Mouse (Mus musculus) megakaryocyte, embryonic 14.5 days (primary cell): ENCODE results near the gene Zfp687. TPM values are rescaled to one million over a fixed set of nuclear protein-coding genes. Genes with fewer than 3 reads are reported as not detected.

Experiments used
- H3K27me3 ChIP-seq: replicated peaks from 2 replicates; pipeline ENCODE3; 2012; ENCODE audit warnings: inconsistent platforms
- H3K36me3 ChIP-seq: replicated peaks from 2 replicates; pipeline ENCODE3; 2012; ENCODE audit warnings: low read length, inconsistent platforms, mixed read lengths
- H3K4me1 ChIP-seq: 2 replicates; pipeline ENCODE4 v1.6.1; 2012; ENCODE audit warnings: inconsistent platforms
- H3K4me3 ChIP-seq: replicated peaks from 2 replicates; pipeline ENCODE3; 2012; ENCODE audit warnings: moderate library complexity, mild to moderate bottlenecking, inconsistent platforms
- H3K9me3 ChIP-seq: 2 replicates; pipeline ENCODE4 v1.6.1; 2012; ENCODE audit warnings: inconsistent platforms
- FLI1 ChIP-seq: IDR thresholded peaks from 2 replicates; pipeline ENCODE4 v1.6.1; 2012; ENCODE audit warnings: low read length, inconsistent platforms, mixed read lengths
- GATA1 ChIP-seq: IDR thresholded peaks from 3 replicates; pipeline ENCODE4 v1.6.1; 2012; ENCODE audit warnings: mixed read lengths, low read length, inconsistent platforms, borderline replicate concordance
- polyA plus RNA-seq: library from polyadenylated mRNA; stranded (reverse); fragments of >175 nt; gene quantifications from 2 replicates; pipeline ENCODE4 v1.2.3, GENCODE M21; 2012; ENCODE audit warnings: low replicate concordance; ENCODE audit not compliant: insufficient read depth

Zfp687 gene
- polyA plus RNA-seq, 1 experiment = 16.9 TPM

DNA sequence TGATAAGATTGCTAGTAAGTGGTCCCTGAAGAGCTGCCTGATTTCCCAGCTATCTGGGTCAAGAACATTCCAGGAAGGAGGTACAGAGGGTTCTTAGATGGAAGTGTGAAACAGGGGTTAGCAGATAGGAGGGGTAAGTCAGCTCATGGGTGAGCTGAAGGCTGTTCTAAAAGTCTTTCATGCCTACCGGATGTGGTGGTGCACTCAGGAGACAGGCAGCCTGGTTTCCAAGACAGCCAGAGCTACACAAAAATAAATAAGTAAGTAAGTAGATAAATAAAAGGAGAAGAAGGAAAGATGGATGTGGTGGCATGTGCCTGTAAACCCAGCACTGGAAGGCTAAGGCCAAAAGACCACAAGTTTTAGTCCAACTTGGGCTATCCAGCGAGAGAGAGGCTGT lies 3.5 kb upstream of the Zfp687 start:
- H3K9me3 ChIP-seq = no peaks in the 10 kb centered on the region
- TF ChIP-seq FLI1 = no peak
- TF ChIP-seq GATA1 = no peak
- H3K36me3 ChIP-seq = peaks cover 17% of the 10 kb centered on the region
- no peaks in the 10 kb centered on the region for H3K27me3 ChIP-seq
- peaks cover 64% of the 10 kb centered on the region for H3K4me1 ChIP-seq
- H3K4me3 ChIP-seq = no peak overlapping the region

DNA sequence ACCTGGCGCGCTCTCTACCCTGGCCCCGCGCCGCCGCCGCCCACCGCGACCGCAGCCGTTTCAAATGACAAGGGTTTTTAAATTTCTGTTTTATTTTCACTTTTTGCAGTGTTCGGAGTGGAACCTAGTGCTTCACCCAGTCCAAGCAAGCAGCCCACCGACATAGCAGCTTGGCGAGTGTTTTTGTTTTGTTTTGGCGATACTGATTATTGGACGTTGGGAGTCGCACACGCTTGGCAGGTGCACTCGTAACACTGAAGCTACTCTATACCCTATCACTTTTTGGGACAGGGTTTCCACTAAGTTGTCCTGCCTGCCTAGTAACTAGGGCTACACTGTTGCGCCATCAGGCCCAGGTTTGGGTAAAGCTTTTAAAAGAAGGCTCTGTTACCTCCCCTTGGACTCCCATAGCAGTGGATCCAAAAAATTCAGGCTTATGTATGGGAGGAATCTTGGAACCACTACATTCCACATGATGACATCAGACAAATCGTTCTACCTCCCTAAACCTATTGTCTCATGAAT lies 1.3 kb upstream of the Zfp687 start:
- peaks cover 33% of the 10 kb centered on the region for H3K36me3 ChIP-seq
- peak overlapping the region; percentile 97 for H3K4me3 ChIP-seq
- H3K9me3 ChIP-seq = no peaks in the 10 kb centered on the region
- no peak for TF ChIP-seq GATA1
- no peak for TF ChIP-seq FLI1
- no peaks in the 10 kb centered on the region for H3K27me3 ChIP-seq
- peaks cover 76% of the 10 kb centered on the region for H3K4me1 ChIP-seq

DNA sequence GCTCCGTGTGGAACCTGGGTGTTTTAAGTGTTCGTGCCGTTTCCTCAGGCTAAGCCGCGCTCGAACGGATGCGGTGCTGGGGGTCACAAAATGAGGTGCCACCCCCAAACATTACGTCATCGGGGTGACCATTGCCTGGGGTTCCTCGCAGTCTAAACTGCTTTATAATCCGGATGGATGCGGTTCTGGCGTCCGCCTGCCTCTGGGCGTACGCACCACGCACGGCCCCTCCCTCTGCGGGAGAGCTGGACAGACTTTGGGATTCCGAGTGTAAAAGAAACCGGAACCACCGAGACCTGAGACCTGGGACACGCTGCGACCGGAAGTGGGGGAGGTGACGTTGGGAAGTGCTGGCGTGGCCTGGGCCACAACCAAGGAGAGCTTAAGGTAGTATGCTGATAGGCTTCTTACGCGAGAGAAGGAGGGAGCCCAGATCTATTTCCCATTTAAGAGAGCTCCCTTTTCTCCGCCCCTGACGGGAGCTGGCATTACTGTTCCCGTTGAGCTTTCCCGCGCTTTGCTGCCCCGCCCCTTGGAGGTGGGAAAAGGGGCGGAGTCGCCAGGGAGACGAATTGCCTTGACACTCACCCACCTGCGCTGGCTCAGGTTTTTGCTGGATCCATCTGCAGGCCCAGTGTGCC lies 763 bp upstream of the Zfp687 start:
- Histone ChIP-seq H3K9me3 (no peaks in the 10 kb centered on the region), H3K4me3 (peak overlapping the region; percentile 97), H3K36me3 (peaks cover 38% of the 10 kb centered on the region), H3K4me1 (peaks cover 78% of the 10 kb centered on the region), H3K27me3 (no peaks in the 10 kb centered on the region)
- peak; percentile 80; the same call in 1 of the 2 replicates for TF ChIP-seq FLI1
- TF ChIP-seq GATA1 = no peak

DNA sequence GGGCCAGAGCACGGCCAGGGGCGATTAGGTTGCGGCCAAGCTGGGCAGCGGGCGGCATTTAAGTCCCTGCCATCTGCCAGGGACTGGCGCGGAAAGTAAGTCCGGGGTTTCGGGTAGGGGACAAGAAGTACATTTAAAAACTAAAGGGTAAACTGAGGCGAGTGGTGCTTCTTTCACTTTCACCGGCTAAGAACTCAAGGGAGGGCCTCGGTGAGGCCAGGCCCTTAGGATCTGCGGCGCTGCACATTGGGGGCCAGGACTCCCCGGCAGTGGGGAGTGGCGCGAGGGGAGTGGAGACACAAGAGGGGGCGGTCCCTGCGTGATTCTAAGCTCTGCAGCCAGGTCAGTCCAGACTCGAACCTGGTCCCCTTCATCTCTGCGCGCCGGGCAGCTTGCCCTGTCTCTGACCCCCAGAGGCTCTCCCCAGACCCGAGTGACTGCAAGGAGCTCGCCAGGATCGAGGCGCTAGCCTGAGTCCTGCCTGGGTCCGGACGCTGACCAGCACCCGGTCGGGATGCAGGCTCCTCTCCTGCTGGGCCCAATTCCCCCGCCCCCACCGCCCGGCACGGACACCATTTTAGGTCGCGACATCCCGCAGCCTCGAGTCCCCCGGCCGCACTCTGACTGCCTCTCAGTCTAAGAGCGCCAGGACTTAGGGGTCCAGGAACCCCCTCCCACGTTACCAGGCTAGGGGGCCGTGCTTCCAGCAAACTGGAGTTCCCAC lies 658 bp downstream of the Zfp687 start:
- H3K4me1 ChIP-seq = peaks cover 77% of the 10 kb centered on the region

DNA sequence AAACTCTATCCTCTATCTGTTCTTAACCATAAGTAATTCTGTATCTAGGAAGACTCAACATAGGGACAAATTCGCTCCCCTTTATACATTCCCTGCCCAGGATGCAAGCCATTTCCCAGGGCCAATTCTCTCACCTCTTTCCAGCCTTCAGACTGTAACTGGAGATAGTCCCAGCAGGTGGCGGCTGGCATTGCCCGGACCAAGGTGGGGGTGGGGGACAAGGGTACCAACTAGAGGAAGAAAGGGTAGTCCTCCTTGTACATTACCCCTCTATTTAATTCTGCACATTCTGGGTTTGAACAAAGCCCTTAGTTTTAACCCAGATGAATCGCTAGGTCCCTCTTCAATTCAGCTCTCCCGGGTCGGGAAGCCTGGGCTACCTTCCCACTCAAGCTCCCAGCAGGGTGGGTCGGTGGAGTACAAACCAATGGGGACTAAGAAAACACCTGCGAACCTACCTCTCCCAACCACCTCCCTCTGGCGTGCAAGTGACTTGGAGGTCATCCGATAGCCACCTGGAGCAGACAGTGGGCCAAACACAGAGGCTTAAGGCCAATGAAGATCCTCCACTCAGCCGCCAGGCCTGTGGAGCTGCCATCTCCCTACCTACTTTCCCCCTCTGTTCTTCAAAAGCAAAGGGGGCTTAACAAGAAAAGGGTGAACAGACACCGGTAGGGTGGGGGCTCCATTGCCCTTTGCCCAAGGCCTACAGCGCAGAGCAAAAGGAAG lies 1.4 kb downstream of the Zfp687 start:
- peaks cover 77% of the 10 kb centered on the region for H3K4me1 ChIP-seq
- peaks cover 46% of the 10 kb centered on the region for H3K36me3 ChIP-seq
- H3K4me3 ChIP-seq = peak overlapping the region; percentile 97
- TF ChIP-seq GATA1 (no peak), FLI1 (no peak)
- no peaks in the 10 kb centered on the region for H3K27me3 ChIP-seq
- H3K9me3 ChIP-seq = no peaks in the 10 kb centered on the region

More for the DNA sequence above, 658 bp downstream of the Zfp687 start:
- H3K27me3 ChIP-seq = no peaks in the 10 kb centered on the region
- TF ChIP-seq FLI1 = no peak
- no peak for TF ChIP-seq GATA1
- H3K9me3 ChIP-seq = no peaks in the 10 kb centered on the region
- H3K36me3 ChIP-seq = peaks cover 40% of the 10 kb centered on the region
- peak overlapping the region; percentile 97 for H3K4me3 ChIP-seq

DNA sequence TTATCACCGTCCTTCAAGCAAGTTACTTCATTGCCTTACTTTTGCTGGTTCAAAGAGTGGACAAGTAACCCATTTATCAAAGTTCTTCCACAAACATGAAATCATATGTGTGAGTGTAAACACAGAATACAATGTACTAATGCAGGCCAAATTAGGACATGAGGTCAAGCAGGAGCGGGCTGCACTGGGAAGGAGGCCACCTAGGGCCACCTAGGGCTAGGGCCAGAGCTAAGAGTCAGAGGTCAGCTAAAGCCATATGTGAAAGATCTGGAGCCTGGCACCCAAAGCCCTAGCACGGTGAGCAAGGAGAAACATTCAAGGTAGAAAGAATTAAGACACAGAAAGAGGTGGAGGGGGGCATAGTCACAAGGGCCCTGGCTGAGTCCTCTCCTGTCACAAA lies 2.3 kb downstream of the Zfp687 start:
- TF ChIP-seq FLI1 (no peak), GATA1 (no peak)
- peaks cover 76% of the 10 kb centered on the region for H3K4me1 ChIP-seq
- peaks cover 55% of the 10 kb centered on the region for H3K36me3 ChIP-seq
- no peaks in the 10 kb centered on the region for H3K27me3 ChIP-seq
- no peaks in the 10 kb centered on the region for H3K9me3 ChIP-seq
- H3K4me3 ChIP-seq = peak overlapping the region; percentile 97

DNA sequence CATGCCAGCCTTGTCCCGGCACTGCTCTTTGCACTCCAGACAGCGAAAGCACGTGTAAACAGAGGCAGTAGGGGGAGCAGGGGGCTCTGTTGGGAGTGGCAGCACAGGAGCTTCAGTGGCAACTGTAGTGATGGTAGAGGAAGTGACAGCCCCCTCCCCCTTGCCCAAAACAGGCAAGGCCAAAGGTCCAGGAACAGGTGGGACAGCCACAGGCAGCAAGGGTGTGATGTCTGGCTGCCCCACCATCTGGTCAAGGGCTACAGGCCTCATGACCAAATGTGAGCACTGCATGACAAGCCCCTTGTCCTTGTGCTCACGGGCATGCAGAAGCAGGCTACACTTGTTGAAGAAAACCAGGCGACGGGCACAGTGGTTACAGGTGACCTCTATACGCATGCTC lies 4.9 kb downstream of the Zfp687 start:
- H3K4me3 ChIP-seq = no peak overlapping the region
- H3K9me3 ChIP-seq = no peaks in the 10 kb centered on the region
- H3K27me3 ChIP-seq = no peaks in the 10 kb centered on the region
- H3K4me1 ChIP-seq = peaks cover 88% of the 10 kb centered on the region
- peaks cover 81% of the 10 kb centered on the region for H3K36me3 ChIP-seq
- no peak for TF ChIP-seq FLI1
- no peak for TF ChIP-seq GATA1

DNA sequence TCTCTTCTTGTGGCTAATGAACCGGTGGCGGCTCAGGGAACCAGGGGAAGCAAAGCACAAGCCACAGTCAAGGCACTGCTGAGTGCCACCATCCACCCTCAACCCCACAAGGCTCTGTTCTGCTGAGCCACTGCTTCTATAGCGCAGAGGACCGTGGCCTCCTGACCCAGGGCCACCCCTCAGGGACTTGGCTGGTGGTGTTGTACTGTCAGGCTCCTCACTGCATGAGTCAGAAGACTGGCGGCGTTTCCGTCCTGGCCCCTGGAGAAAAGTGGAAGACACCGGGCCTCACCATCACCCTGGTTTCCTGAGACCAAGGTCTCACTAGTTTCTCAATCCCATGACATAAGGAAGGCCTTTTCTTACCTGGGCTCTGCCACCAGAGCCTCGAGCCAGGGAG lies 7.5 kb downstream of the Zfp687 start:
- Histone ChIP-seq H3K27me3 (no peaks in the 10 kb centered on the region), H3K9me3 (no peaks in the 10 kb centered on the region), H3K4me1 (peaks cover 95% of the 10 kb centered on the region), H3K4me3 (no peak overlapping the region), H3K36me3 (peaks cover 99% of the 10 kb centered on the region)
- TF ChIP-seq GATA1 (no peak), FLI1 (no peak)

DNA sequence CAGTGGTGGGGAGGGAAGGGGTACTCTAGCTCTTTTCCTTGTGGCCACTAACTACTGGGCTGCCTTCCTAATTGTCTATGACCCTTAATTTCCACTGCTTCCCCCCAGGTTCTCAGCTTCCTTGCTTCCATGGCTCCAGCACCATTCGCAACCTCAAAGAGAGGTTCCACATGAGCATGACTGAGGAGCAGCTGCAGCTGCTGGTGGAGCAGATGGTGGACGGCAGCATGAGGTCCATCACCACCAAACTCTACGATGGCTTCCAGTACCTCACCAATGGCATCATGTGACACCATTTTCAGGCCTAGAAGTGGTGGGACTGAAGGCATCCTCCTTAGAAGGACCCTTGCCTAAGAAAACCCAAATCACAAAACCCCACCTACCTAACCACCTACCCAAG lies 9.6 kb downstream of the Zfp687 start:
- Histone ChIP-seq H3K27me3 (no peaks in the 10 kb centered on the region), H3K4me1 (peaks cover 88% of the 10 kb centered on the region), H3K4me3 (peak overlapping the region; percentile 35), H3K36me3 (peaks cover 99% of the 10 kb centered on the region), H3K9me3 (no peaks in the 10 kb centered on the region)
- TF ChIP-seq GATA1 = no peak
- TF ChIP-seq FLI1 = no peak
